Mouse (Mus musculus): ENCODE measurements around the gene Yipf1. TPM values are rescaled to one million over a fixed set of nuclear protein-coding genes. Genes with fewer than 3 reads are reported as not detected.
A peak's percentile ranks its signal among the peaks of the same experiment; 100 is the strongest.

The Yipf1 gene
- polyA plus RNA-seq, 1 experiment from 2014 or later, result 43.0 TPM

GRCm38 (mm10) chr4:107367567-107368314 is 53.6 kb downstream of the Yipf1 start, which contains the start of gene Ndc1:
Ndc1 (plus strand) TSS chr4:107367784.
- Histone ChIP-seq H3K27me3 (ENCODE audit: control insufficient read depth, insufficient read depth, low read length) (no peaks in the 10 kb centered on the region), H3K36me3 (ENCODE audit: control insufficient read depth, insufficient read depth, low read length) (peaks cover under 1% of the 10 kb centered on the region; the same call in 1 of the 2 replicates), H3K27ac (ENCODE audit: low read depth, low read length) (peak within 1 kb of the TSS; percentile 45), H3K4me2 (ENCODE audit: low read depth) (peak within 1 kb of the TSS; percentile 51), H3K4me3 (ENCODE audit: low read depth, low read length) (peak within 1 kb of the TSS; percentile 71), H3K9me3 (ENCODE audit: control insufficient read depth, low read length) (no peaks in the 10 kb centered on the region), H3K4me1 (ENCODE audit: control insufficient read depth, insufficient read depth, low read length) (no peaks in the 10 kb centered on the region; the same call in 1 of the 2 replicates), H3K9ac (ENCODE audit: low read length) (peak within 1 kb of the TSS; percentile 70)
- WGBS, result under 1% methylated on average over 51 of the region's 51 CpGs
- DNase-seq (ENCODE audit: low spot score), result peak; percentile 92
- ATAC-seq (ENCODE audit: insufficient read depth, low FRiP score, low TSS enrichment), result peak; percentile 98

GRCm38 (mm10) chr4:107372304-107372703 is 58.1 kb downstream of the Yipf1 start:
- H3K9ac ChIP-seq (ENCODE audit: low read length), result no peak overlapping the region
- H3K36me3 ChIP-seq (ENCODE audit: control insufficient read depth, insufficient read depth, low read length), result peaks cover 8% of the 10 kb centered on the region; the same call in 1 of the 2 replicates
- DNase-seq (ENCODE audit: low spot score) (no peak), ATAC-seq (ENCODE audit: insufficient read depth, low FRiP score, low TSS enrichment) (no peak)
- no peak overlapping the region for H3K4me2 ChIP-seq (ENCODE audit: low read depth)
- WGBS, result 84% methylated on average over 2 of the region's 2 CpGs
- H3K4me3 ChIP-seq (ENCODE audit: low read depth, low read length), result no peak overlapping the region
- no peak overlapping the region for H3K27ac ChIP-seq (ENCODE audit: low read depth, low read length)
- no peaks in the 10 kb centered on the region; the same call in 1 of the 2 replicates for H3K4me1 ChIP-seq (ENCODE audit: control insufficient read depth, insufficient read depth, low read length)
- no peaks in the 10 kb centered on the region for H3K9me3 ChIP-seq (ENCODE audit: control insufficient read depth, low read length)
- H3K27me3 ChIP-seq (ENCODE audit: control insufficient read depth, insufficient read depth, low read length), result no peaks in the 10 kb centered on the region

GRCm38 (mm10) chr4:107374677-107375076 is 60.5 kb downstream of the Yipf1 start:
- Histone ChIP-seq H3K9ac (ENCODE audit: low read length) (no peak overlapping the region), H3K9me3 (ENCODE audit: control insufficient read depth, low read length) (no peaks in the 10 kb centered on the region), H3K36me3 (ENCODE audit: control insufficient read depth, insufficient read depth, low read length) (peaks cover 8% of the 10 kb centered on the region; the same call in 1 of the 2 replicates), H3K27ac (ENCODE audit: low read depth, low read length) (no peak overlapping the region), H3K4me3 (ENCODE audit: low read depth, low read length) (no peak overlapping the region), H3K27me3 (ENCODE audit: control insufficient read depth, insufficient read depth, low read length) (no peaks in the 10 kb centered on the region), H3K4me1 (ENCODE audit: control insufficient read depth, insufficient read depth, low read length) (no peaks in the 10 kb centered on the region), H3K4me2 (ENCODE audit: low read depth) (no peak overlapping the region)
- WGBS, result 87% methylated on average over 4 of the region's 4 CpGs
- DNase-seq (ENCODE audit: low spot score) (no peak), ATAC-seq (ENCODE audit: insufficient read depth, low FRiP score, low TSS enrichment) (no peak)

- Histone ChIP-seq H3K4me1 (ENCODE audit: control insufficient read depth, insufficient read depth, low read length) (no peaks in the 10 kb centered on the region), H3K9me3 (ENCODE audit: control insufficient read depth, low read length) (no peaks in the 10 kb centered on the region), H3K36me3 (ENCODE audit: control insufficient read depth, insufficient read depth, low read length) (peaks cover 13% of the 10 kb centered on the region), H3K27ac (ENCODE audit: low read depth, low read length) (no peak overlapping the region), H3K9ac (ENCODE audit: low read length) (no peak overlapping the region), H3K27me3 (ENCODE audit: control insufficient read depth, insufficient read depth, low read length) (no peaks in the 10 kb centered on the region), H3K4me3 (ENCODE audit: low read depth, low read length) (no peak overlapping the region), H3K4me2 (ENCODE audit: low read depth) (no peak overlapping the region)
- ATAC-seq (ENCODE audit: insufficient read depth, low FRiP score, low TSS enrichment), result no peak
- no peak for DNase-seq (ENCODE audit: low spot score)
- 86% methylated on average over 6 of the region's 6 CpGs for WGBS
These were observed 64.8 kb downstream of the Yipf1 start for GRCm38 (mm10) chr4:107378954-107379353.

- Histone ChIP-seq H3K4me3 (ENCODE audit: low read depth, low read length) (no peak overlapping the region), H3K9ac (ENCODE audit: low read length) (no peak overlapping the region), H3K4me2 (ENCODE audit: low read depth) (no peak overlapping the region), H3K36me3 (ENCODE audit: control insufficient read depth, insufficient read depth, low read length) (peaks cover 10% of the 10 kb centered on the region), H3K27me3 (ENCODE audit: control insufficient read depth, insufficient read depth, low read length) (no peaks in the 10 kb centered on the region), H3K27ac (ENCODE audit: low read depth, low read length) (no peak overlapping the region), H3K4me1 (ENCODE audit: control insufficient read depth, insufficient read depth, low read length) (no peaks in the 10 kb centered on the region), H3K9me3 (ENCODE audit: control insufficient read depth, low read length) (no peaks in the 10 kb centered on the region)
- no peak for DNase-seq (ENCODE audit: low spot score)
- no peak for ATAC-seq (ENCODE audit: insufficient read depth, low FRiP score, low TSS enrichment)
- WGBS, result 83% methylated on average over 7 of the region's 7 CpGs
These were observed 66.7 kb downstream of the Yipf1 start for GRCm38 (mm10) chr4:107380871-107381270.

- Histone ChIP-seq H3K4me3 (ENCODE audit: low read depth, low read length) (no peak overlapping the region), H3K27me3 (ENCODE audit: control insufficient read depth, insufficient read depth, low read length) (no peaks in the 10 kb centered on the region), H3K9ac (ENCODE audit: low read length) (no peak overlapping the region), H3K4me1 (ENCODE audit: control insufficient read depth, insufficient read depth, low read length) (no peaks in the 10 kb centered on the region), H3K9me3 (ENCODE audit: control insufficient read depth, low read length) (no peaks in the 10 kb centered on the region), H3K27ac (ENCODE audit: low read depth, low read length) (no peak overlapping the region), H3K4me2 (ENCODE audit: low read depth) (no peak overlapping the region), H3K36me3 (ENCODE audit: control insufficient read depth, insufficient read depth, low read length) (peaks cover 17% of the 10 kb centered on the region)
- DNase-seq (ENCODE audit: low spot score) (no peak), ATAC-seq (ENCODE audit: insufficient read depth, low FRiP score, low TSS enrichment) (no peak)
- 96% methylated on average over 4 of the region's 4 CpGs for WGBS
These were observed 72.9 kb downstream of the Yipf1 start for GRCm38 (mm10) chr4:107387038-107387437.

GRCm38 (mm10) chr4:107387465-107387864 is 73.3 kb downstream of the Yipf1 start:
- DNase-seq (ENCODE audit: low spot score) (no peak), ATAC-seq (ENCODE audit: insufficient read depth, low FRiP score, low TSS enrichment) (no peak)
- H3K9ac ChIP-seq (ENCODE audit: low read length), result no peak overlapping the region
- H3K4me2 ChIP-seq (ENCODE audit: low read depth), result no peak overlapping the region
- H3K27me3 ChIP-seq (ENCODE audit: control insufficient read depth, insufficient read depth, low read length), result no peaks in the 10 kb centered on the region
- no peak overlapping the region for H3K27ac ChIP-seq (ENCODE audit: low read depth, low read length)
- H3K36me3 ChIP-seq (ENCODE audit: control insufficient read depth, insufficient read depth, low read length), result peaks cover 17% of the 10 kb centered on the region
- no peak overlapping the region for H3K4me3 ChIP-seq (ENCODE audit: low read depth, low read length)
- no peaks in the 10 kb centered on the region for H3K4me1 ChIP-seq (ENCODE audit: control insufficient read depth, insufficient read depth, low read length)
- 97% methylated on average over 8 of the region's 8 CpGs for WGBS
- H3K9me3 ChIP-seq (ENCODE audit: control insufficient read depth, low read length), result no peaks in the 10 kb centered on the region

GRCm38 (mm10) chr4:107388291-107388690 is 74.1 kb downstream of the Yipf1 start:
- Histone ChIP-seq H3K9ac (ENCODE audit: low read length) (no peak overlapping the region), H3K4me3 (ENCODE audit: low read depth, low read length) (no peak overlapping the region), H3K9me3 (ENCODE audit: control insufficient read depth, low read length) (no peaks in the 10 kb centered on the region), H3K4me2 (ENCODE audit: low read depth) (no peak overlapping the region), H3K27me3 (ENCODE audit: control insufficient read depth, insufficient read depth, low read length) (no peaks in the 10 kb centered on the region), H3K4me1 (ENCODE audit: control insufficient read depth, insufficient read depth, low read length) (no peaks in the 10 kb centered on the region), H3K36me3 (ENCODE audit: control insufficient read depth, insufficient read depth, low read length) (peaks cover 15% of the 10 kb centered on the region), H3K27ac (ENCODE audit: low read depth, low read length) (no peak overlapping the region)
- DNase-seq (ENCODE audit: low spot score) (no peak), ATAC-seq (ENCODE audit: insufficient read depth, low FRiP score, low TSS enrichment) (no peak)
- 93% methylated on average over 2 of the region's 2 CpGs for WGBS

- H3K36me3 ChIP-seq (ENCODE audit: control insufficient read depth, insufficient read depth, low read length), result peaks cover 14% of the 10 kb centered on the region
- 90% methylated on average over 3 of the region's 3 CpGs for WGBS
- H3K4me1 ChIP-seq (ENCODE audit: control insufficient read depth, insufficient read depth, low read length), result no peaks in the 10 kb centered on the region
- no peak overlapping the region for H3K4me2 ChIP-seq (ENCODE audit: low read depth)
- no peak overlapping the region for H3K9ac ChIP-seq (ENCODE audit: low read length)
- no peaks in the 10 kb centered on the region for H3K9me3 ChIP-seq (ENCODE audit: control insufficient read depth, low read length)
- no peaks in the 10 kb centered on the region for H3K27me3 ChIP-seq (ENCODE audit: control insufficient read depth, insufficient read depth, low read length)
- no peak overlapping the region for H3K4me3 ChIP-seq (ENCODE audit: low read depth, low read length)
- H3K27ac ChIP-seq (ENCODE audit: low read depth, low read length), result no peak overlapping the region
- ATAC-seq (ENCODE audit: insufficient read depth, low FRiP score, low TSS enrichment), result no peak
- DNase-seq (ENCODE audit: low spot score), result no peak
These were observed 75.2 kb downstream of the Yipf1 start for GRCm38 (mm10) chr4:107389345-107389744.
